ENCODE assay signal across 8 mouse cellular contexts in the genomic region with DNA sequence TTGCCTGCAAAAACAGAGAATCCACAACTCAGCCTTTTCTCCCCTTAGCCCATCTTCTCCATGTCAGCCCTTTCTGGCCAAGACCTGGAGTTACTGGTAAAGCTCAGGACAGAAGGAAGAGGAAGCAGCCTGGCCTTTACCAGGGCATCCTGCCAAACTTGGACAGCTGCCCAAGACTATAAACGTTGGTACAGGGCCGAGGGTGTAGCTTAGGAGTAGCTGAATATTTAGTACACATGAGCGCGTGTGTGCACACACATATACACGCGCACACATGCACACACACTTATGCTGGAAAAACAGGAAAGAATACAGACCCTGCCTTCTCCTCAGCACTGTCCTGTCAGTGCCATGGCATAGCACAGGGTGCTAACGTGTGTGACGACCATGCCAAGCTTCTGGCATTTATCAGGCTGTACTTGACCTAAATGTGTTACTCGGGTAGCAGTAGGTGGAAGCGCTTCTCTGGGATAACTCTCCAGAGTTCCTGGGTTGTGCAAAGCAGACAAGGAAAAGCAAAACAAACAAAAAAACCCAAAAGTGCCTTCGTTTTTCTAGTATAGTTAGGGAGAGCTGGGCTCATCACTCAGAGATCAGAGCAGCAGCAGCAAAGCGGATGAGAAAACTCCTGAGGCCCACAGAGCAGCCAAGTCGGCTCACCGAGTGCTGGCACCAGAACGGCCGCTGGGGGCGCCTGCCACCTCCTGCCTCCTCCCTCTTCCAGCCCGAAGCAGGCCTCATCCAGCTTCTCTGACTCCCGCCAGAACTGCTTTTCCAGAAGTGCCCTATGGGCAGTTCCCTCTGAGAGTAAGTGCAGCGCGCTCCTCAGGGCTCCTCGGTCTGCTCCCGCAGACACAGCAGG. TPM values are rescaled to one million over a fixed set of nuclear protein-coding genes. Genes with fewer than 3 reads are reported as not detected.
DNase-seq lines count a peak whose midpoint lies in the region; ATAC-seq and TF ChIP-seq lines count a peak whose summit lies in the region.

No protein-coding gene starts in this region.

- no peak for TF ChIP-seq POLR2A in small intestine, adult 2 months (IDR thresholded peaks at IDR 0.05; ENCODE audit: low read depth, low read length)

- peak; percentile 83 for DNase-seq in adrenal gland, adult 8-10 months
- DNase-seq in embryo, embryonic 9.5 days (ENCODE audit: extremely low spot score): peak; percentile 87
- peak; percentile 87 to 92 for DNase-seq in gastrocnemius, postnatal 4 days (ENCODE audit: low spot score in 2 of 2)
- peak; percentile 95 for DNase-seq in left cerebral cortex, postnatal 4 days
- peak; percentile 88 for DNase-seq in midbrain, embryonic 10.5 days (ENCODE audit: low spot score)

- no peaks in the 10 kb centered on the region for H3K36me3 ChIP-seq in intestine, embryonic 16.5 days (ENCODE audit: control insufficient read depth, insufficient read depth, low read length)
- H3K36me3 ChIP-seq in midbrain, embryonic 10.5 days: no peaks in the 10 kb centered on the region
- no peaks in the 10 kb centered on the region for H3K36me3 ChIP-seq in small intestine, adult 2 months (ENCODE audit: control insufficient read depth, insufficient read depth, low read length)

- no peaks in the 10 kb centered on the region for H3K27me3 ChIP-seq in intestine, embryonic 16.5 days (replicated peaks; ENCODE audit: control insufficient read depth, insufficient read depth, low read length)
- peaks cover 32% of the 10 kb centered on the region for H3K27me3 ChIP-seq in midbrain, embryonic 10.5 days (ENCODE audit: low read depth, poor library complexity, severe bottlenecking)
- H3K27me3 ChIP-seq in small intestine, adult 2 months (ENCODE audit: control insufficient read depth, insufficient read depth, low read length): no peaks in the 10 kb centered on the region

- H3K27ac ChIP-seq in intestine, embryonic 16.5 days (ENCODE audit: low read length): peak overlapping the region; percentile 99
- peak overlapping the region; percentile 79 for H3K27ac ChIP-seq in midbrain, embryonic 10.5 days (replicated peaks)
- H3K27ac ChIP-seq in small intestine, adult 2 months (ENCODE audit: insufficient read depth, low read depth, low read length): peak overlapping the region; percentile 60

- peak overlapping the region; percentile 75 for H3K9ac ChIP-seq in intestine, embryonic 16.5 days (ENCODE audit: low read depth, low read length)

- 17% methylated on average over 23 of the region's 23 CpGs for WGBS in intestine, embryonic 16.5 days
- WGBS in midbrain, embryonic 10.5 days: 28% methylated on average over 23 of the region's 23 CpGs
- 8% methylated on average over 23 of the region's 23 CpGs for WGBS in small intestine, adult 2 months

- H3K4me1 ChIP-seq in intestine, embryonic 16.5 days (ENCODE audit: control insufficient read depth, insufficient read depth, low read length): peaks cover 88% of the 10 kb centered on the region
- peaks cover 86% of the 10 kb centered on the region for H3K4me1 ChIP-seq in midbrain, embryonic 10.5 days
- H3K4me1 ChIP-seq in small intestine, adult 2 months (ENCODE audit: control insufficient read depth, insufficient read depth, insufficient read length, low read length): peaks cover 54% of the 10 kb centered on the region

- H3K9me3 ChIP-seq in intestine, embryonic 16.5 days (ENCODE audit: control insufficient read depth, low read length): no peaks in the 10 kb centered on the region
- H3K9me3 ChIP-seq in midbrain, embryonic 10.5 days (replicated peaks): no peaks in the 10 kb centered on the region

- ATAC-seq in intestine, embryonic 16.5 days: peak; percentile 9; the same call in 1 of the 2 replicates
- no peak for ATAC-seq in monocyte, adult 5-6 weeks (replicated peaks; ENCODE audit: insufficient number of reproducible peaks, low FRiP score, low TSS enrichment, poor library complexity, severe bottlenecking)

- intact Hi-C loops in left cerebral cortex, postnatal 4 days (cut with DNase I): no loop called here

- peak overlapping the region; percentile 52 for H3K4me3 ChIP-seq in intestine, embryonic 16.5 days (ENCODE audit: low read length)
- peak overlapping the region; percentile 20; the same call in 1 of the 2 replicates for H3K4me3 ChIP-seq in midbrain, embryonic 10.5 days
- H3K4me3 ChIP-seq in small intestine, adult 2 months (ENCODE audit: low read depth, low read length): peak overlapping the region; percentile 10; the same call in 1 of the 2 replicates

- TF ChIP-seq CTCF in small intestine, adult 2 months (IDR thresholded peaks at IDR 0.05; ENCODE audit: extremely low read depth, insufficient read length, insufficient replicate concordance, low read depth, low read length): peak; percentile 83

- H3K4me2 ChIP-seq in intestine, embryonic 16.5 days (ENCODE audit: low read depth, low read length): peak overlapping the region; percentile 97

RNA-seq across cellular contexts. Expression of gene Bmf, which starts 4.0 kb away (rescaled TPM):
- 10 to 100 TPM; 13.2 to 29.5 (median 19.2) TPM for total RNA-seq in adrenal gland, adult 8-10 months (2022)
- total RNA-seq in gastrocnemius, postnatal 4 days (2021): 10 to 100 TPM; 20.5 to 22.9 TPM
- 2.3 and 2.4 TPM in 2 replicates for polyA plus RNA-seq in intestine, embryonic 16.5 days (2015; fragmentation: Nextera tagmentation; extraction: Ambion mirVana)
- total RNA-seq in left cerebral cortex, postnatal 4 days (2021): 1 to 10 TPM; 5.7 to 6.0 TPM
- polyA plus RNA-seq in midbrain, embryonic 10.5 days (2016; fragmentation: Nextera tagmentation; extraction: Ambion mirVana): 2.9 and 3.0 TPM in 2 replicates
- polyA plus RNA-seq in small intestine, adult 2 months (2012; rRNA removed): 4.1 and 10.3 TPM in 2 replicates
- total RNA-seq in monocyte, adult 5-6 weeks (2017): 21.5 to 42.1 TPM (median 35.4 TPM) in 3 replicates

RNA-seq across cellular contexts. Expression of gene Bub1b, which starts 52.5 kb away (rescaled TPM):
- total RNA-seq in adrenal gland, adult 8-10 months (2022): 1 to 10 TPM; 3.7 to 8.2 (median 4.8) TPM
- total RNA-seq in gastrocnemius, postnatal 4 days (2021): 10 to 100 TPM; 21.1 to 23.3 TPM
- 58.4 and 63.6 TPM in 2 replicates for polyA plus RNA-seq in intestine, embryonic 16.5 days (2015; fragmentation: Nextera tagmentation; extraction: Ambion mirVana)
- total RNA-seq in left cerebral cortex, postnatal 4 days (2021): 1 to 10 TPM; 5.7 to 5.9 TPM
- polyA plus RNA-seq in midbrain, embryonic 10.5 days (2016; fragmentation: Nextera tagmentation; extraction: Ambion mirVana): 146 and 150 TPM in 2 replicates
- polyA plus RNA-seq in small intestine, adult 2 months (2012; rRNA removed): 2.2 and 4.1 TPM in 2 replicates
- total RNA-seq in monocyte, adult 5-6 weeks (2017): 9.5 to 15.1 TPM (median 11.3 TPM) in 3 replicates
